In the genomic region with DNA sequence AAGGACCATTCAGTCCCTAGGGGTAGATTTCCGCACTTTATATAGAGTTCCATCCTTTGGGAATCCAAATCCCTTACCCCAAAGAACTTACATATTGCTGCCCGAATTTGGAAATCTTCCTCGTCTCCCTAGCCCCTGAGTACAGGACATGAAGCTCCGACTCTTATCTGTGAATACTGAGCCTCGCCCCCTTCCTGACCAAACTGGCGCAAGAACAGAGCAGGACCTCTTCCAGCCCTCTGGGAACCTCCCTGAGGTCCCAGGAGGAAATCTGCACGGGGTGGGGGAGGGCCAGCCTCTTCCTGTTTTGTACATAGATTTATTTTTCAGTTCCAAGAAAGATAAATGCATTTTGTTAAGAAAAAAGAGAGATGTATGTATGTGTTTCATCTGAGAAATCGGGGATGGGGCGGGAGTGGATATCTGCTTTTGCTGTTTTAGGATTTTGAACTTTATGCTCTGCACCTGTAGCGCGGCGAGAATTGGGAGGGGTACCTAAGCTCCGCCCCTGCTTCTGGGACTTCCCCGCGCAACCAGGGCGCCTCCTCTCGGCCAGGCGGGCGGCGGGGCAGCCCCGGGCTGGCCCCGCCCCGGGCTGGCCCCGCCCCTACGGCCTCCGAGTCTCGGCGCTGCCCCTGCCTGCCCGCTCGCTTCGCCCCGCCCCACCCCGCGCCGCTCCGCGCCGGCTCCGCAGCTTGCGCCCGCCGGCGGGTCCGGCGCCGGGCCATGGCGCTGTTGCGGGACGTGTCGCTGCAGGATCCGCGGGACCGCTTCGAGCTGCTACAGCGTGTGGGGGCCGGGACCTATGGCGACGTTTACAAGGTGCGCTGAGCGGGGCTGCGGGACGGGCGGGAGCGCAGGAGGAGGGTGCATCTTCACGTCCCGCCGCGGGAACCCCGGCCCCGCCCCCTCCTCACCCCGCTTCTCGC, we compare ENCODE assay signal across 8 mouse cellular contexts. TPM values are rescaled to one million over a fixed set of nuclear protein-coding genes. Genes with fewer than 3 reads are reported as not detected.
DNase-seq lines count a peak whose midpoint lies in the region; ATAC-seq and TF ChIP-seq lines count a peak whose summit lies in the region.

Gene Map4k2 (plus strand): TSS at position 612 of the 929 bp plus-strand sequence.

- dilution Hi-C loops in CH12.LX (cut with MboI; ENCODE audit: extremely low pct_ligation_motif_present, extremely low pct_unique_long_range_greater_than_20kb, low sequenced_read_pairs) = no loop called here

- in situ Hi-C loops in CH12.LX (cut with MboI; ENCODE audit: low pct_ligation_motif_present, low pct_unique_long_range_greater_than_20kb, low sequenced_read_pairs) = no loop called here

- peak; percentile 76 for TF ChIP-seq EP300 in CH12.LX (IDR thresholded peaks at IDR 0.05; ENCODE audit: low read length)
- peak; percentile 38; the same call in 1 of the 2 replicates for TF ChIP-seq EP300 in liver, postnatal 0 days (IDR thresholded peaks at IDR 0.05; ENCODE audit: low read depth)
- TF ChIP-seq EP300 in stomach, postnatal 0 days (optimal IDR thresholded peaks at IDR 0.05) = no peak

- intact Hi-C loops in heart, postnatal 10 days (cut with DNase I) = no loop called here

- peak within 1 kb of the TSS; percentile 75 to 96 (median 90) for H3K4me3 ChIP-seq in CH12.LX (replicated peaks in 1 of 3; ENCODE audit: low read depth in 2 of 3, low read length in 2 of 3, poor library complexity in 1 of 3)
- H3K4me3 ChIP-seq in forebrain, embryonic 12.5 days (replicated peaks) = peak within 1 kb of the TSS; percentile 63
- H3K4me3 ChIP-seq in liver, postnatal 0 days (ENCODE audit: low read depth, low read length) = peak within 1 kb of the TSS; percentile 76
- peak within 1 kb of the TSS; percentile 55 for H3K4me3 ChIP-seq in neural tube, embryonic 12.5 days
- peak within 1 kb of the TSS; percentile 67 for H3K4me3 ChIP-seq in stomach, postnatal 0 days (ENCODE audit: low read depth, low read length)

- no peaks in the 10 kb centered on the region for H3K9me3 ChIP-seq in CH12.LX (replicated peaks; ENCODE audit: low read length)
- no peaks in the 10 kb centered on the region for H3K9me3 ChIP-seq in forebrain, embryonic 12.5 days
- H3K9me3 ChIP-seq in liver, postnatal 0 days (ENCODE audit: low read length) = no peaks in the 10 kb centered on the region
- no peaks in the 10 kb centered on the region for H3K9me3 ChIP-seq in neural tube, embryonic 12.5 days
- no peaks in the 10 kb centered on the region for H3K9me3 ChIP-seq in stomach, postnatal 0 days (ENCODE audit: control insufficient read depth, low read length)

- TF ChIP-seq RAD21 in CH12.LX (IDR thresholded peaks at IDR 0.05; ENCODE audit: low read depth, low read length) = no peak

- H3K27ac ChIP-seq in CH12.LX (ENCODE audit: insufficient read depth, low read depth) = peak within 1 kb of the TSS; percentile 99
- H3K27ac ChIP-seq in forebrain, embryonic 12.5 days = peak within 1 kb of the TSS; percentile 50; the same call in 1 of the 2 replicates
- H3K27ac ChIP-seq in liver, postnatal 0 days (ENCODE audit: low read depth) = peak within 1 kb of the TSS; percentile 94
- H3K27ac ChIP-seq in neural tube, embryonic 12.5 days = no peak within 1 kb of the TSS
- H3K27ac ChIP-seq in stomach, postnatal 0 days (replicated peaks) = peak within 1 kb of the TSS; percentile 24

- H3K9ac ChIP-seq in CH12.LX (ENCODE audit: insufficient read depth, low read depth) = peak within 1 kb of the TSS; percentile 81
- H3K9ac ChIP-seq in forebrain, embryonic 12.5 days = peak within 1 kb of the TSS; percentile 77
- H3K9ac ChIP-seq in liver, postnatal 0 days (replicated peaks) = peak within 1 kb of the TSS; percentile 75
- H3K9ac ChIP-seq in neural tube, embryonic 12.5 days = peak within 1 kb of the TSS; percentile 71
- H3K9ac ChIP-seq in stomach, postnatal 0 days (ENCODE audit: low read length) = peak within 1 kb of the TSS; percentile 76

- 0 out of 4 replicates have a peak, but pooled peaks of 1 of the 2 experiments have one; percentile 17 for TF ChIP-seq CTCF in CH12.LX (conservative IDR thresholded peaks at IDR 0.05 in 1 of 2, IDR thresholded peaks at IDR 0.05 in 1 of 2; ENCODE audit: low read depth in 2 of 2, low read length in 2 of 2)
- TF ChIP-seq CTCF in liver, postnatal 0 days (IDR thresholded peaks at IDR 0.05; ENCODE audit: low read depth) = peak; percentile 50; the same call in 1 of the 2 replicates
- TF ChIP-seq CTCF in stomach, postnatal 0 days (IDR thresholded peaks at IDR 0.05; ENCODE audit: low read depth) = peak; percentile 56

- TF ChIP-seq POLR2A in CH12.LX (IDR thresholded peaks at IDR 0.05; ENCODE audit: low read depth, low read length) = no peak

- DNase-seq in CH12.LX (ENCODE audit: extremely low read depth) = peak; percentile 90
- DNase-seq in c-Kit-positive CD71-positive TER-119-positive erythroid progenitor cells, embryonic 14.5 days (ENCODE audit: low spot score) = peak; percentile 78
- peak; percentile 86 to 88 for DNase-seq in heart, postnatal 10 days
- DNase-seq in kidney, postnatal 4 days = peak; percentile 89 to 94
- DNase-seq in liver, postnatal 0 days = peak; percentile 94
- peak; percentile 94 for DNase-seq in stomach, postnatal 0 days (ENCODE audit: low spot score)

- peaks cover 55 to 69% of the 10 kb centered on the region in 2 experiments for H3K36me3 ChIP-seq in CH12.LX (replicated peaks in 1 of 2; ENCODE audit: control insufficient read depth in 1 of 2, insufficient read depth in 1 of 2, low read length in 1 of 2)
- H3K36me3 ChIP-seq in forebrain, embryonic 12.5 days (replicated peaks) = peaks cover 68% of the 10 kb centered on the region
- peaks cover 43% of the 10 kb centered on the region for H3K36me3 ChIP-seq in liver, postnatal 0 days (replicated peaks; ENCODE audit: insufficient read depth, low read length)
- peaks cover 68% of the 10 kb centered on the region for H3K36me3 ChIP-seq in neural tube, embryonic 12.5 days
- peaks cover 14% of the 10 kb centered on the region; the same call in 1 of the 2 replicates for H3K36me3 ChIP-seq in stomach, postnatal 0 days (ENCODE audit: control insufficient read depth, insufficient read depth, low read length)

- peaks cover 25% of the 10 kb centered on the region for H3K79me2 ChIP-seq in CH12.LX (replicated peaks; ENCODE audit: control insufficient read depth, extremely low read depth, insufficient read depth, poor library complexity, severe bottlenecking)

- WGBS in forebrain, embryonic 12.5 days = 11% methylated on average over 50 of the region's 72 CpGs
- 2% methylated on average over 50 of the region's 72 CpGs for WGBS in liver, postnatal 0 days (ENCODE audit: insufficient replicate concordance)
- WGBS in neural tube, embryonic 12.5 days = 8% methylated on average over 72 of the region's 72 CpGs
- 5% methylated on average over 58 of the region's 72 CpGs for WGBS in stomach, postnatal 0 days

- H3K4me2 ChIP-seq in CH12.LX (ENCODE audit: insufficient read depth, low read depth, poor library complexity, severe bottlenecking) = peak within 1 kb of the TSS; percentile 90
- H3K4me2 ChIP-seq in forebrain, embryonic 12.5 days = peak within 1 kb of the TSS; percentile 93
- peak within 1 kb of the TSS; percentile 94 for H3K4me2 ChIP-seq in liver, postnatal 0 days (ENCODE audit: low read depth, low read length)
- H3K4me2 ChIP-seq in neural tube, embryonic 12.5 days (replicated peaks) = peak within 1 kb of the TSS; percentile 90
- peak within 1 kb of the TSS; percentile 90 for H3K4me2 ChIP-seq in stomach, postnatal 0 days (replicated peaks; ENCODE audit: low read depth)

- no peaks in the 10 kb centered on the region for H3K27me3 ChIP-seq in CH12.LX (replicated peaks)
- H3K27me3 ChIP-seq in forebrain, embryonic 12.5 days = no peaks in the 10 kb centered on the region
- no peaks in the 10 kb centered on the region for H3K27me3 ChIP-seq in liver, postnatal 0 days (ENCODE audit: insufficient read depth, low read length)
- H3K27me3 ChIP-seq in neural tube, embryonic 12.5 days (replicated peaks) = no peaks in the 10 kb centered on the region
- no peaks in the 10 kb centered on the region for H3K27me3 ChIP-seq in stomach, postnatal 0 days (ENCODE audit: control insufficient read depth, insufficient read depth, low read length)

- peak; percentile 81 for ATAC-seq in forebrain, embryonic 12.5 days (ENCODE audit: low FRiP score)
- peak; percentile 92 for ATAC-seq in liver, postnatal 0 days
- peak; percentile 64 for ATAC-seq in neural tube, embryonic 12.5 days (ENCODE audit: low FRiP score, low read depth)
- peak; percentile 84 for ATAC-seq in stomach, postnatal 0 days (ENCODE audit: low FRiP score, low TSS enrichment)

- H3K4me1 ChIP-seq in CH12.LX (ENCODE audit: control insufficient read depth in 1 of 2, insufficient read depth in 2 of 2) = peaks cover 37 to 72% of the 10 kb centered on the region in 2 experiments
- H3K4me1 ChIP-seq in forebrain, embryonic 12.5 days = peaks cover 35% of the 10 kb centered on the region
- peaks cover 42% of the 10 kb centered on the region for H3K4me1 ChIP-seq in liver, postnatal 0 days (ENCODE audit: insufficient read depth)
- H3K4me1 ChIP-seq in neural tube, embryonic 12.5 days = peaks cover 31% of the 10 kb centered on the region
- H3K4me1 ChIP-seq in stomach, postnatal 0 days (replicated peaks; ENCODE audit: control insufficient read depth, insufficient read depth) = no peaks in the 10 kb centered on the region

TF ChIP-seq in CH12.LX, 34 proteins besides CTCF, POLR2A, EP300 and RAD21 (continues in another document):
- peak; percentile 89 for TF ChIP-seq CHD2 (IDR thresholded peaks at IDR 0.05; ENCODE audit: low read length)
- no peak for TF ChIP-seq UBTF (IDR thresholded peaks at IDR 0.05; ENCODE audit: low read depth, low read length)
- no peak for TF ChIP-seq PAX5 (IDR thresholded peaks at IDR 0.05; ENCODE audit: low read length)
- TF ChIP-seq JUN (IDR thresholded peaks at IDR 0.05; ENCODE audit: insufficient read depth, low read depth, low read length) = no peak
- no peak for TF ChIP-seq MAFK (IDR thresholded peaks at IDR 0.05; ENCODE audit: insufficient replicate concordance, low read length)
- TF ChIP-seq USF2 (conservative IDR thresholded peaks at IDR 0.05; ENCODE audit: low read depth, low read length) = no peak
- TF ChIP-seq ZMIZ1 (IDR thresholded peaks at IDR 0.05; ENCODE audit: low read depth, low read length) = no peak
- peak; percentile 14 for TF ChIP-seq SIN3A (IDR thresholded peaks at IDR 0.05; ENCODE audit: low read length)
- peak; percentile 75 for TF ChIP-seq IRF4 (IDR thresholded peaks at IDR 0.05; ENCODE audit: low read depth, low read length)
- TF ChIP-seq ELF1 (IDR thresholded peaks at IDR 0.05; ENCODE audit: low read depth, low read length) = peak; percentile 76

RNA-seq across cellular contexts. Expression of gene Map4k2, which starts in this region (rescaled TPM):
- total RNA-seq in CH12.LX (2012; rRNA removed) (77.6 and 95.2 TPM in 2 replicates), CH12.LX (2014; rRNA removed) (55.5 and 56.7 TPM in 2 replicates)
- 119 and 127 TPM in 2 replicates for polyA plus RNA-seq in CH12.LX (2012; ENCODE audit: insufficient read length, low read depth)
- 14.4 and 15.1 TPM in 2 replicates for polyA plus RNA-seq in forebrain, embryonic 12.5 days (2016; fragmentation: Nextera tagmentation; extraction: Ambion mirVana)
- 10 to 100 TPM; 52.3 to 52.4 TPM for total RNA-seq in heart, postnatal 10 days (2021)
- 5.6 and 5.7 TPM in 2 replicates for polyA plus RNA-seq in liver, postnatal 0 days (2015; fragmentation: Nextera tagmentation; extraction: Ambion mirVana)
- 16.0 and 18.4 TPM in 2 replicates for polyA plus RNA-seq in neural tube, embryonic 12.5 days (2016; fragmentation: Nextera tagmentation; extraction: Ambion mirVana)
- polyA plus RNA-seq in stomach, postnatal 0 days (2015; fragmentation: Nextera tagmentation; extraction: Ambion mirVana) = 5.2 and 5.7 TPM in 2 replicates
